Mouse (Mus musculus) embryonic facial prominence, embryonic 10.5 days (tissue): ENCODE measurements around the gene Hoxa7. TPM values are rescaled to one million over a fixed set of nuclear protein-coding genes. Genes with fewer than 3 reads are reported as not detected.
A peak's percentile ranks its signal among the peaks of the same experiment; 100 is the strongest.

ENCODE experiments used
- DNase-seq: peaks from one replicate; pipeline ENCODE4 v3.0.0-alpha.2; 2017; ENCODE audit warnings: low spot score
- H3K27ac ChIP-seq: fragments of 300-500 bp; sonication (generic); replicated peaks from 2 replicates; pipeline ENCODE4 v1.5.1; 2016; ENCODE audit warnings: mild to moderate bottlenecking
- H3K27me3 ChIP-seq: fragments of 300-500 bp; sonication (generic); replicated peaks from 2 replicates; pipeline ENCODE4 v1.6.1; 2016; ENCODE audit warnings: low read depth, mild to moderate bottlenecking; ENCODE audit not compliant: poor library complexity, severe bottlenecking
- H3K36me3 ChIP-seq: fragments of 300-500 bp; sonication (generic); replicated peaks from 2 replicates; pipeline ENCODE4 v1.6.1; 2016; ENCODE audit warnings: mild to moderate bottlenecking, moderate library complexity
- H3K4me1 ChIP-seq: fragments of 300-500 bp; sonication (generic); 2 replicates; pipeline ENCODE4 v1.6.1; 2016
- H3K4me3 ChIP-seq: fragments of 300-500 bp; sonication (generic); 2 replicates; pipeline ENCODE4 v1.5.1; 2016; ENCODE audit warnings: mild to moderate bottlenecking, moderate library complexity
- H3K9me3 ChIP-seq: fragments of 300-500 bp; sonication (generic); 2 replicates; pipeline ENCODE4 v1.6.1; 2016; ENCODE audit warnings: mild to moderate bottlenecking
- WGBS: fragments of 180-500 bp; shearing (Covaris S2); methylation state at CpG from one replicate; pipeline ENCODE4 v1.1.7; 2016; 5-methylcytosine and 5-hydroxymethylcytosine counted together
- polyA plus RNA-seq: library from polyadenylated mRNA; unstranded; fragments of >200 nt; fragmentation: Nextera tagmentation; extraction: Ambion mirVana; gene quantifications from 2 replicates; pipeline ENCODE4 v1.2.1, GENCODE M21; 2016

Gene Hoxa7
- polyA plus RNA-seq, 1 experiment from 2014 or later = not detected

DNA sequence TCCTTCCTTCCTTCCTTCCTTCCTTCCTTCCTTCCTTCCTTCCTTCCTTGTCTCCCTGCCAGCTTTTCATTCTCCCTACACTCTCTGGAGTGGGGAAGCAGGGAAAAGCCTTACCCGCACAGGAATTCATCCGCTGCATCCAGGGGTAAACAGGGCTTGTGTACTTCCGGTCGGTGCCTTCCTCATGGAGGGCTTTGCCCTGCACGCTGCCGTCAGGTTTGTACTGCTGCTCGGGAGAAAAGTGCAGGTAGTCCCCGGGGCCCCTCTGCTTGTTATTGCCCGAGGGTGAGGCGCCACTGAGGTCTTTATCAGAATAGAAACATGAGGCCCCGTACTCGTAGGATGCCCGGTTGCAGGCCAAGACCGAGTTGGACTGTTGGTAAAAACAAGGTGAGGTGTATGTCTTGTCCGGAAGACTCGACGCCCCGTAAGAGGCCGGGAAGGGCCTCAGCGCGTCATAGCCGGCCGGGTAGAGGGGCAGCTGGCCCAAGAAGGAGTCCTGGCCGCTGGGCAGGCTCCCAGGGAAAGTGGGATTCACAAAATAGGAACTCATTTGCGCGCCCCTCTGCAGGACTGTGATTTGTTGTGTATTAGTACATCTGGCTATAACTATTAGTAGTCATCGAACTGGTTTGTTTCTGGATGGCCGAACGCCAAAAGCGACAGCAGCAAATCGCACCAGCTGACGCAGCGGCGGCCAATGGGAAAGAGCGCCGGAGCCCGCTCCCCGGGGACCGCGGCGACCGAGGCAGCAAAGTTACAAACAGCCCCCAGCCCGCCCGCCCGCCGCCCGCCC, 13.4 kb downstream of the Hoxa7 start, which contains the start of gene Hoxa6:
Hoxa6 (minus strand) TSS at position 651 of the 796 bp plus-strand sequence.
- Histone ChIP-seq H3K27me3 (peaks cover 100% of the 10 kb centered on the region), H3K27ac (no peak within 1 kb of the TSS), H3K4me1 (peaks cover 23% of the 10 kb centered on the region), H3K4me3 (peak within 1 kb of the TSS; percentile 21), H3K9me3 (no peaks in the 10 kb centered on the region), H3K36me3 (no peaks in the 10 kb centered on the region)
- WGBS = under 1% methylated on average over 47 of the region's 47 CpGs
- peak; percentile 50 for DNase-seq

DNA sequence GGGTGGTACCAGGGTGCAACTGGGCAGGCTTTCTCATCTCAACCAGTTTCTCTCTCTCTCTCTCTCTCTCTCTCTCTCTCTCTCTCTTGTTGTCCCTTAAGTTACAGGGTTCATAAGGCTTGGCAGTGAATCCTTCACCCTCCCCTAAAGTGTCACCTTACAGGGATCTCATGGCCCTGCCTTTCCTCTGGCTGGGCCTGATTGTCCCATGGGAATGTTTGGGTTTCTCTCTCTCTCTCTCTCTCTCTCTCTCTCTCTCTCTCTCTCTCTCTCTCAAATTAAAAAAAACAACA, 14.0 kb downstream of the Hoxa7 start:
- Histone ChIP-seq H3K27ac (no peak overlapping the region), H3K4me3 (no peak overlapping the region), H3K27me3 (peaks cover 100% of the 10 kb centered on the region), H3K36me3 (no peaks in the 10 kb centered on the region), H3K4me1 (peaks cover 21% of the 10 kb centered on the region), H3K9me3 (no peaks in the 10 kb centered on the region)
- DNase-seq = no peak

DNA sequence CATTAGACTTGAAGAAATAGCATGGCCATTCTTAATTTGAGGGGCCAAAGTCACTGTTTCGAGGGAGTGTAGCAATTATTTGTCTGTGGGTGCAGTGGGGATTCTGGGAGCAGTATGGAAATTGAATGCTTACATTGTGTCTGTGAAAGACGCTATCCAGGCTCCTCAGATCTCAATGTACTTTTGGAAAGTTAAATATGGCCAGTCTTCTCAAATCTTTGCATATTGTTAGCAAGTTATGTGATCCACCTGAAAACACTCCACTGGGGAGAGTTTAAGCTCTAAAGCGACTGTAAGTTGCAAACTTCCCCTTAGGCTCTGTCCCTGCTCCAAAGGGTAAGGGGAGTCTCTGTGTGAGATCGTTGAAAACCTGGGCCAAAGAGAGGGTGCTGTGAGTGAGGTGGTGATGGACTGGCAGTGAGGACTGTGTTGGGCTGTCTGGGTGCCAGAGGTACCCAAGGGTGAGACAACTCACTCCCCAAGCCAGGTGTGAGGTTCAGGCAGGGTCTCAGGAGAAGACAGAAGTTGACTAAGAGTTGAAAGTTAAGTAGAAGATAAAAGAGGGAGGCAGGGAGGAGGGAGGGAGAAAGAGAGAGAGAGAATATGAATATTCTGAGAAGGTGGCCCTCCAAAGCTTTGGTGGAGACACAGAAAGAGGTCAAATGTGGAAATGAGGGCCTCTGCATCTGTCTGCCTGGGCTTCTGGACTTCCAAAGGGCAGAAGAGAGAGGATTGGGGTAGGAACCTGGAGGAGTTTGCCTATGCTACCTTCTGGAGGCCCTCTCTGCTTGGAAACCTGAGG, 14.6 kb downstream of the Hoxa7 start:
- WGBS = 2% methylated on average over 4 of the region's 4 CpGs
- peaks cover 21% of the 10 kb centered on the region for H3K4me1 ChIP-seq
- no peaks in the 10 kb centered on the region for H3K9me3 ChIP-seq
- H3K27me3 ChIP-seq = peaks cover 100% of the 10 kb centered on the region
- DNase-seq = peak; percentile 34
- H3K27ac ChIP-seq = no peak overlapping the region
- H3K36me3 ChIP-seq = no peaks in the 10 kb centered on the region
- no peak overlapping the region for H3K4me3 ChIP-seq

DNA sequence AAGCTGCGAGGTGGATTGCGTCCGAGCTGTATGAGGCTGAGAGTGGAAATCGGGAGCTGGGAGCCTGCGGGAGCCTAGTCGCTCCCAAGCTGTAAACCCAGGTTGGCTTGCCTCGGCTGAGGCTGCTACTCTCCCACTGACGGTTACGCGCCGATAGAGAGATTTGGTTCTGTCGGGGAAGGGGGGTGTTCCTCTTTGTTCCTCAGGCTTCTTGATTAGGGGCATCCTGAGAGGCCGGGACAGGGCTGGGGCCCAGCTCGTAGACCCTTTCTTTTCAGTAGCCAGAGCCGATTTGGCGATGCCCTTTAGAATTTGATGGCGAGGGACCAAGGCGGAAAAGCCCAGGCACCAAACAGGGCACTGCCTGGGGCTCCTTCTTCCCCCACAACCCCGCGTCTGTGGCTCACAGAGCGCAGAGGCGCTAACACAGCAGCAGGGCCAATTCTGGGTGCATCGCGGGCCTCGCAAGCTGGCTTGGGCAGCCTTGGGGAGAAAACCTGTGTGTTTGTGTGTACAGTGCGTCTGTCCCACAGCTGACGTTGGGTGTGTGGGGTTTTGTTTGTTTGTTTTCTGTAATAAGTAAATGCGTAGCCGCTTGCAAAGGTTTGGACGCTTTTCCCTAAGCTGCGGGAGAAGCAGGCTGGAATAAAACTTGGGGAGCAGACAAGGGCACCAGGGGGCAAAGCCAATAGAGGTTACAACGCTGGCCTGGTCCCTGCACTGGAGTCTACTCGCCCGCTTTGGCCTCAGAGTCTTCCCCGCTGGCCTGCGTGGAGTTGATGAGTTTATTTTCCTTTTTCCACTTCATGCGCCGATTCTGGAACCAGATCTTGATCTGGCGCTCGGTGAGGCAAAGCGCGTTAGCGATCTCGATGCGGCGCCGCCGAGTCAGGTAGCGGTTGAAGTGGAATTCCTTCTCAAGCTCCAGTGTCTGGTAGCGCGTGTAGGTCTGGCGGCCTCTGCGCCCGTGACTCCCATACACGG, 15.7 kb downstream of the Hoxa7 start:
- Histone ChIP-seq H3K36me3 (no peaks in the 10 kb centered on the region), H3K27ac (no peak overlapping the region), H3K4me1 (peaks cover 21% of the 10 kb centered on the region), H3K9me3 (no peaks in the 10 kb centered on the region), H3K4me3 (no peak overlapping the region), H3K27me3 (peaks cover 100% of the 10 kb centered on the region)
- peak; percentile 60 for DNase-seq
- WGBS = under 1% methylated on average over 55 of the region's 55 CpGs

DNA sequence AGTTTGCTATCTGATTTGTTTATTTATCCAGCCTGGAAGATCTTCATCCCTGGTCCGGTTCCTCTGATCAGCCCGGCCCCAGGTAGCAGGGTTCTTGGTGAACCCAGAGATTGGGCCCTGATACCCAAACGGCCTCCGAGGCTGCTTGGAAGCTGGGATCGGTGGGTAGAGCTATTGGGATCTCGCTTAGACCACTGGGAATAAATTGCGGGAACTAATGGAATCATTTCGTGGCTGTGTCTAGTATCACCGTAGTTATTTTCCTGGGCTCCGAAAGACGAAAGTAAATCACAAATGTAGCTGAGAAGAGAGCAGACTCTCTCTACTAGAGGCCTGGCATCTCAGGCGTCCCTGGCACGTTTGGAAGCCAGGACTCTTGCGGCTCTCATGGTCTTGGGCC, 16.4 kb downstream of the Hoxa7 start:
- DNase-seq = peak; percentile 54
- peaks cover 21% of the 10 kb centered on the region for H3K4me1 ChIP-seq
- peaks cover 100% of the 10 kb centered on the region for H3K27me3 ChIP-seq

DNA sequence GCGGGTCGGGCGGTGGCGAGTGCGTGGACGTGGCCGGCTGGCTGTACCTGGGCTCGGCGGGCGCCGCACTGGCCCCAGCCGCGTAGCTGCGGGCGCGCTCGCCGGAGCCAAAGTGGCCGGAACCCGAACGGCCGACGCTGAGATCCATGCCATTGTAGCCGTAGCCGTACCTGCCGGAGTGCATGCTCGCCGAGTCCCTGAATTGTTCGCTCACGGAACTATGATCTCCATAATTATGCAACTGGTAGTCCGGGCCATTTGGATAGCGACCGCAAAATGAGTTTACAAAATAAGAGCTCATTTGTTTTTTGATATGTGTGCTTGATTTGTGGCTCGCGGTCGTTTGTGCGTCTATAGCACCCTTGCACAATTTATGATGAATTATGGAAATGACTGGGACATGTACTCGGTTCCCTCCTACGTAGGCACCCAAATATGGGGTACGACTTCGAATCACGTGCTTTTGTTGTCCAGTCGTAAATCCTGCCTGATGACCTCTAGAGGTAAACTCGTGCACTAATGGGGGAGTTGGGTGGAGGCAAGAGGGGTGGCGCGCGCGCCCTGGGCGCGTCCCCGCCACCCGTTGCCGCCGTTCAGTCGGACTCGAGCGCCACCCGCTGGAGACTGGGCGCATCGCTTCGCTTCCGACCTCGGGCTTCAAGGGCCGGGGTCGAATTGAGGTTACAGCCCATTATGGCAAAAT, 17.5 kb downstream of the Hoxa7 start, which contains the start of gene Hoxa5:
Hoxa5 (minus strand) TSS at position 538 of the 703 bp plus-strand sequence.
- WGBS = under 1% methylated on average over 65 of the region's 65 CpGs
- peaks cover 100% of the 10 kb centered on the region for H3K27me3 ChIP-seq
- no peaks in the 10 kb centered on the region for H3K36me3 ChIP-seq
- peak; percentile 79 for DNase-seq
- H3K27ac ChIP-seq = no peak within 1 kb of the TSS
- H3K4me3 ChIP-seq = peak within 1 kb of the TSS; percentile 44
- peaks cover 21% of the 10 kb centered on the region for H3K4me1 ChIP-seq
- H3K9me3 ChIP-seq = no peaks in the 10 kb centered on the region

More for the DNA sequence above, 16.4 kb downstream of the Hoxa7 start:
- Histone ChIP-seq H3K4me3 (no peak overlapping the region), H3K27ac (no peak overlapping the region), H3K9me3 (no peaks in the 10 kb centered on the region), H3K36me3 (no peaks in the 10 kb centered on the region)
- 5% methylated on average over 14 of the region's 14 CpGs for WGBS

DNA sequence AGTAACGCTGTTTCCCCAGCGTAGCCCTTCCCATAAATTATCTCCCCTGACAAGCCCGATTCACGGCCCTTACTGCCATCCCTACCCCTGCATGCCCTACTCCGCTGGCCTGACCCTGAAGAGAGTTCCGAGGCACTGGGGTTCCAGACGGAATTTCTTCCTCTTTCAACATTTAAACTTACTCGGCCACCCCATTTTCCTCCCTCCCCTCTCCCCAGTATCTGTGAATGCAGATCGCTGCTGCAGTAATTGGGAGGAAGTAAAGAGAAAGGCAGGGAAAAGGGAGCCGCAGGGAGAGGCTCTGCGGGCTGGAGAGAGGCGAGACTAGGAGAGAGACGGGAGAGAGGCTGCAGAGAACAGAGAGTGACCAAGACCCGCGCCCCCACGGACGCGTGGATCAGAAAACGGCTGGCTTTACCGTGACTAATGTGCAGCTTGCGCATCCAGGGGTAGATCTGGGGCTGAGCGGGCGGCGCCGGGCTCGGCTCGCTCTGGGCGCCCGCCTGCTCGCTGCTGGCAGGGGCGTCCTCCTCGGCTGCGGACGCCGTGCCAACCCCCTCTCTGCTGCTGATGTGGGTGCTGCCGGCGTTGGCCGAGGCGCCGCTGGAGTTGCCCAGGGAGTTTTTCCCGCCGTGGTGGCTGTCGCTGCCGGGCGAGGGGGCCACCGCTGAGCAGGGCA, 18.1 kb downstream of the Hoxa7 start:
- peaks cover 18% of the 10 kb centered on the region for H3K4me1 ChIP-seq
- peak; percentile 64 for DNase-seq
- H3K4me3 ChIP-seq = peak overlapping the region; percentile 44
- H3K9me3 ChIP-seq = no peaks in the 10 kb centered on the region
- H3K27me3 ChIP-seq = peaks cover 100% of the 10 kb centered on the region
- H3K36me3 ChIP-seq = no peaks in the 10 kb centered on the region
- under 1% methylated on average over 46 of the region's 46 CpGs for WGBS
- no peak overlapping the region for H3K27ac ChIP-seq

DNA sequence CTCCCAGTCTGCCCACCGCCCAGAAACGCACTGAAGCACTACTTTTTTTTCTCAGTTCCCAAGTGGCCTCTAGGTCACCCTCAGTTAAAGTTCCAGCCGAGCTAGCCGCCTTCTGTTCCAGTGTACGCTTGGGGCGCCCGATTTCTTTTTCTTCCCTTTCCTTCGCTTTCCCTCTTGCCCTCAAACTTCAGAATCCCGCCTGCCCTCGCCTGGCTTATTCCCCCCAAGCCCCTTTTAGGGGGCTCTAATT, 18.6 kb downstream of the Hoxa7 start:
- no peak overlapping the region for H3K27ac ChIP-seq
- peaks cover 100% of the 10 kb centered on the region for H3K27me3 ChIP-seq
- no peak overlapping the region; the same call in 1 of the 2 replicates for H3K4me3 ChIP-seq
- H3K9me3 ChIP-seq = no peaks in the 10 kb centered on the region
- no peak for DNase-seq
- peaks cover 15% of the 10 kb centered on the region for H3K4me1 ChIP-seq
- H3K36me3 ChIP-seq = no peaks in the 10 kb centered on the region
- WGBS = under 1% methylated on average over 10 of the region's 10 CpGs

DNA sequence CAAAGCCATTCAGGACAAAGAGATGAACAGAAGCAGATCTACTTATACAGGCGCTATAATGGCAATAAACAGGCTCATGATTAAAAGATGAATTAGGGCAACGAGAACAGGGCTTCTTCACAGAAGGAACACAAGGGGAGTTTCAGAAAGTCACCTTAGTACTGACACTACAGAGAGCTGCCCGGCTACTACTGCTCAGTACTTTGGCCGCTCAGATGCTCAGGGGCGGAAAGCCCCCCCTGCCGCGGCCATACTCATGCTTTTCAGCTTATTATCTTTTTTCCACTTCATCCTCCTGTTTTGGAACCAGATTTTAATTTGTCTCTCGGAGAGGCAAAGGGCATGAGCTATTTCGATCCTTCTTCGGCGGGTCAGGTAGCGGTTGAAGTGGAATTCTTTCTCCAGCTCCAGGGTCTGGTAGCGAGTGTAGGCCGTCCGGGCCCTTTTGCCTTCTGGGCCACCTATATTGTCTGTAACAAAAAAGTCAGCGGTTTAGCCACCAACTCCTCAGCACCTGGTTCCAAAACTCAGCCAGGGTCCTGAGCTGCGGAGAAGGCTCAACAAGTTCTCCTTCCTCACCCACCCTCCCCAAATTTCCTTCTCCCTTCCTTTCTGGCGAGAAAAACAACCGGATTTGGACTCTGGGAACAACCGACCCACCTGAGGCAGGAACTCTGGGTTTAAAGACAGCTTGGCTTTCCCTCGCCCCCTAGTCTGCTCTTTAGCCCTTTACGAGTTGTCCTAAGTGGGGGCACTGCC, 19.1 kb downstream of the Hoxa7 start:
- WGBS = 2% methylated on average over 22 of the region's 22 CpGs
- Histone ChIP-seq H3K27me3 (peaks cover 100% of the 10 kb centered on the region), H3K4me3 (no peak overlapping the region), H3K4me1 (peaks cover 15% of the 10 kb centered on the region), H3K9me3 (no peaks in the 10 kb centered on the region), H3K27ac (no peak overlapping the region), H3K36me3 (no peaks in the 10 kb centered on the region)
- DNase-seq = peak; percentile 61

DNA sequence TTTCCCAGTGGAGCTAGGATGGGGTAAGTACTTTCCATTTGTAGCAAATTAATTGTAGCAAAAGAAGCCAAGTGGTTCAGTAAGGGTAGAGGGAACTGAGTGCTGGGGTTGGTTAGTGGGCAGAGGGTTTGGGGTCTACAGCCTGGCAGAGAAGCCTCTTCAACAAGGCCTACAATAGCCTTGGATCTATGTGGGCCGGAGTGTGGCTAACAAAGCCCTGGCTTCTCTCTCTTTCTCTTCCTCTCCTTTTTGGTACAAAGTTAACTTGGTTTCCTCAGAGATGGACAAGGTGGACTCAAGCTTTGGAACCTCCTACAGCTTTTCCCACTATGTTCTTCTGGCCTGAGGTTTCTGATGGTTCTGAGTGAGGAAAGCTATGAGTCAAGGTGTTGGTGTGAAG, 20.4 kb downstream of the Hoxa7 start:
- no peak overlapping the region for H3K27ac ChIP-seq
- no peaks in the 10 kb centered on the region for H3K36me3 ChIP-seq

DNA sequence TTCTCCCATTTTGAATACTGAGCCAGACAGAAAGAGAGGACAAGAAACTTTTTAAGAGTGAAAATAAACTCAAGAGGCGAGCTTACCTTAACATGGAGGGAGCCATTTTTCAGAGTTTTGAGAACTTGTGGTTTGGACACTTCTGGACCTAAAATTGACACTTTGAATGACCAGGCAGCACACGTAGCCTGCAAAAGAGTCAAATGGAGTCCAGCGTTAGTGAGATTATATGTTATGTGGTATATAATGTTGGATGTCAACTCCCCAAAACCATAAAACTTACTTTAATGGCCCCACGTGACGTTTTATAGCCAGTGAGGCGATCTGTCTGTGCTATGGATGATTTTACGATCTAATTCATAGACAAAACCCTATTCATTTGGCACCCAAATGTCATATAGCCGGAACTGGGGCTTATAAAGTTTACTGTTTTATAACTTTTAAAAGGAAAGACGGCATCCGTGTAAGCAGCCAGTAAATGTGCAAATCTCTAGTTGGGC, 20.9 kb downstream of the Hoxa7 start:
- no peaks in the 10 kb centered on the region for H3K36me3 ChIP-seq
- H3K27me3 ChIP-seq = peaks cover 100% of the 10 kb centered on the region
- WGBS = 4% methylated on average over 10 of the region's 10 CpGs
- DNase-seq = no peak
- H3K4me3 ChIP-seq = no peak overlapping the region
- no peaks in the 10 kb centered on the region for H3K9me3 ChIP-seq
- peaks cover 15% of the 10 kb centered on the region for H3K4me1 ChIP-seq
- no peak overlapping the region for H3K27ac ChIP-seq

More for the DNA sequence above, 20.4 kb downstream of the Hoxa7 start:
- 10% methylated on average over 1 of the region's 1 CpGs for WGBS
- peaks cover 15% of the 10 kb centered on the region for H3K4me1 ChIP-seq
- peak; percentile 37 for DNase-seq
- peaks cover 100% of the 10 kb centered on the region for H3K27me3 ChIP-seq
- H3K9me3 ChIP-seq = no peaks in the 10 kb centered on the region
- H3K4me3 ChIP-seq = no peak overlapping the region
